Mouse (Mus musculus) adrenal gland, postnatal 25 days (tissue): Measurements from ENCODE around the gene Pp2d1. TPM values are rescaled to one million over a fixed set of nuclear protein-coding genes. Genes with fewer than 3 reads are reported as not detected.
"Not testable (repeated sequence)": the region's sequence is repeated elsewhere in the genome, so short reads cannot be mapped to it uniquely, and the experiment has no call there.

ENCODE experiments used
- DNase-seq: peaks from one replicate; pipeline ENCODE4 v3.0.0; 2021; ENCODE audit warnings: mixed read lengths
- long read RNA-seq: library from polyadenylated mRNA; stranded (forward); transcript quantifications from one replicate; pipeline ENCODE4 v2.0.0, GENCODE M21; 2021
- total RNA-seq: library from RNA; stranded (reverse); gene quantifications from 2 replicates; pipeline ENCODE4 v1.2.3, GENCODE M21; 2021

Pp2d1 gene
- total RNA-seq = not detected in 2 replicates
- long read RNA-seq = 0 reads

DNA sequence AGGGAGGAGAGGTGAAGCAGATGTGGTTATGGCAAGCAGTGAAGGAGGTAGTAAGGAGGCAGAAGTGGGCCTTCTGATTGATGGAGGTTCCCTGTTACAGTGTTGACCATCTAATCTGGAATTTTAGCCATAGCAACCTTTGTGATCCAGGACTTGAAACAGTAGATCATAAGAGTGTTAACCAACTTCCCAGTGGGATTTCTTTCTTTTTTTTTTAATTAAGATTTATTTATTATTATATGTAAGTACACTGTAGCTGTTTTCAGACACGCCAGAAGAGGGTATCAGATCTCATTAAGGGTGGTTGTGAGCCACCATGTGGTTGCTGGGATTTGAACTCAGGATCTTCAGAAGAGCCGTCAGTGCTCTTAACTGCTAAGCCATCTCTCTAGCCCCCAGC, at the start of gene Pp2d1:
Pp2d1 (minus strand) TSS at position 101 of the 400 bp plus-strand sequence.
- DNase-seq = not testable (repeated sequence)

DNA sequence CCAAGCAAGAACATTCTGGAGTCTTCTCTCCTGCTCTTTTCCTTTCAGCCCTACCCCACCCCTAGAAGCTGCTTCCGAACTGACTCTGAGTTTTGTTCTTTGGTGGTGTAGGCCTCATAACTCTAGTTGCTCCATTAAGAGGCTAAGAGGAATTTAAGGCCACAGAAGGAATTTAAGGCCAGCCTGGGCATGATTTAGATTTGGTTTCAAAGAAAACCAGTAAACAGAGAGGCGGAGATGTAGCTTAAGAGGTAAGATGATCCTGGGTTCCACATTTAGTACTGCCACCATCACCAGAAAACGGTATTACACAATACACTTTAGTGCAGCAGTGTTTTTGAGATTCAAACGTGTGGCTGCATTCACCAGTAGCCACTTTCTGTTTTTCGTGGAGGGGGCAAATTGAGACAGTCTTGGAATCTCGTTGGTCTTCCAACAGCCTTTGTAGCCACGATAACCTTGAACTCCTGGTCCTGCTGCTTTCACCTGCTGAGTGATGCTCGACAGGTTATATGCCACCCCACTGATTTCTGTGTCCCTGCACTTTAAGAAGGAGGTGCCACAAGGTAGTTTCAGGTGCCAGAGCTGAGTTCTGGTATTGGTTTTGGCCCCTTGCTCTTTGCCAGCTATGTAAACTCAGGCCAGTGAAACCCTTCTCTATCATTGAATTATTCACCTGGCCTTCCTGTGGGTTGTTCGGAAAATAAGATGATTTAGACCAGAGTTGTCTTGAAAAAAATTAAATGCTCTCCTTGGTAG, 49.0 kb upstream of the Pp2d1 start:
- DNase-seq = no peak

DNA sequence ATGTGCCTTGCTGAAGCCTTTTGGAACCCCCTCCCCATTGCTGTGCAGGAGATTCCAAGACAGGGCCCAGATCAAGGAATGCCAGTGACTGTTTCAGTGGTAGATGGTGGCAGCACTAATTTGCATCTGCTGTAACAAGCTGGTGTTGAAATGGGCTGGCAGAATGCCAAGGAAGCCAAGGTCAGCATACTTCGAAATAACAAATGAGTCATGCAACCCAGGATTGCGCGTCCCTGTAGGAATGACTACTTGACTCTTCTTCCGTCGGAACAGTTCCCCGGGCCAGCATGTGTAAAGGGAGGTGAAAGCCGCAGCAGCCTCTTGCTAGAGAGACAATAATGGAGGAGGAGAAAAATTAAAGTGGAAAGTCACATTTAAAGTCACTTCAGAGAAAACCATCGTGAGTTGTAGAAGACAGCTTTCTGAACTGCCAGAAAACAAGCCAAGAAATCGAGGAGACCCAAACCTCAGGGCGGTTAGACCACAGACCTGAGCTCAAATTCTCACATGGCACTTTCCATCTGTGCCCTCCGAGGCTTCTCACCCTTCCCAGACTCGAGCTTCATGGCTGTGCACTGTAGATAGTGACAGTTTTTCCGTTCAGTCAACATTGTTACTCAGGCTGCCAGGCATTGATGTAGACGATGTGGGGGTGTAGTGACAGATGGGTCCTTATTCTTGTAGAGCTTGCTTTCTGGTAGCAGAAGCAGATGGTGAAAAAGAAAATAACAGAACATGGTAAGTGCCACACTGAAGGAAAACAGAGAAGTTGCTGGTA, 48.0 kb upstream of the Pp2d1 start:
- peak; percentile 93 for DNase-seq

DNA sequence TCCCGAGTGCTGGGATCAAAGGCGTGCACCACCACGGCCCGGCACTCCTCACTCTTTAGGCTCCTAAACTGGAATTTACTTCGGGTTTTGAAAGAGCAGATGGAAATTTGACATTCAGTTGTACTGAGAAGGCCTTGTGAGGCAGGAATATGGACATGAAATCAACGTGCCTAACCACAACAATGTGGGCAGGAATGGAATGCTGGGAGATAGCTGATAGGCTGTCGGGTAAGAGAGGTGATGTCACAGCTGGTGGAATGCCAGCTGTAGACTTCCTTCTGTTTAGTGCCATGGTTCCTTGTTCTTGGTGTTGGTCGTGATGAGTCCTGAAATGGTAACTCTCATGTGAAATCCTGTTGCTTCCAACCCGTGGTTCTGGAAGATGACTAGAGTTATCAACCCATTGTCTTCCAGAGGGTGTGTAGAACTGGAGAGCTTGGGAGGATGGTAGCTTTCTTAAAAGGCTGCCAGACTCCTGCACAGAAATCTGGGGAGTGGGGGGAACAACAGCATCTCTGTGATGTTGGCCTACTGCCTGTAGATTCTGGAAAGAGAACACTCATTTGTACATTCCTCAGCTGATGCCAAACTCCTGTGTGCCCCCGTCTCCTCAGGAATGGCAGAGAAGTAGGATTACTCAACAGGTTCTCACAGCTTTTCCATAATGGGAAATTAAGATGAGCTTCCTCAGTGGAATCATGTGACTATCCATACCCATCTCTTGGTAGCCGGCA, 44.8 kb upstream of the Pp2d1 start:
- no peak for DNase-seq

DNA sequence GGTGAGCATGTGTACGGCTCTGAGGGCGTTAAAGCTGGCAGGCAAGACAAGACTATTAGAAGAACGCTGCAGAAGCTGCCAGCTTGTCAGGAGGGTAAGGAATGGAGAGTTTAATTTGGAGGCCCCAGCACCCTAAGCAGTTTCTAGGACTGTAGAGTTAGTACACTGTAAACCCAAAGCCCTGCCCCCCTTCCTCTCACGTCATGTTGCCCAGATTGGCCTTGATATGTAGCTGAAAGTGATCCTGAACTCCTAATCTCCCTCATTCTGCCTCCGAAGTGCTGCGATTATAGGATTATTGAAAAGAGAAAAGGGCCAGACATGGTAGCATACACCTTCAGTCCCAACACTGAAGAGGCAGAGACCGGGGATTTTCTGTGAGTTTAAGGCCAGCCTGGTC, 43.6 kb upstream of the Pp2d1 start:
- DNase-seq = no peak

DNA sequence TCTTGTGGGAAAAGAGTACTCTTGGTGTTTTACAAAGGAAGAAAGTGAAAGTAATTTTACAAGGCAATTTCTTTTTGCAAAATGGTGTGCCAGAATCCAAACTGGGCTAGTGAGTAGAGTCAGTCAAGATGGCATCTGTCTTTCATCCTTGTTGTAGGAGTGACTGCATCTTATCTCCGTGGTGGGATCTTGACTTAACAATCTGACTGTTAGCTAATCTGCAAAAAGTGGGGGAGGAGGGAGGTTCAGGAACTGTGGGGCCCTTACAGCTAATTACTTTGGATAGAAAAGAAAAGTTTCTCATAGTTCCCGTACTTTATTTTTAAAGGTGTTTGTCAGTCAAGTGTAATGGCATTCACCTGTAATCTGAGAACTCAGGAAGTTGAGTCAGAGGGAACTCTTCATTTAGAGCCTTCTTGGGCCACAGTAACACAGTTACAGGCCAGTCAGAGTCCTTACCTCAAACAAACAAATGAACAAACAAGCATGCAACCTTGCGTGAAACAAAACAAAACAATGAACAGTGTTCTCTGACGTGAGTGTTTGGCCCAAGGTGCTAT, 42.9 kb upstream of the Pp2d1 start:
- no peak for DNase-seq

DNA sequence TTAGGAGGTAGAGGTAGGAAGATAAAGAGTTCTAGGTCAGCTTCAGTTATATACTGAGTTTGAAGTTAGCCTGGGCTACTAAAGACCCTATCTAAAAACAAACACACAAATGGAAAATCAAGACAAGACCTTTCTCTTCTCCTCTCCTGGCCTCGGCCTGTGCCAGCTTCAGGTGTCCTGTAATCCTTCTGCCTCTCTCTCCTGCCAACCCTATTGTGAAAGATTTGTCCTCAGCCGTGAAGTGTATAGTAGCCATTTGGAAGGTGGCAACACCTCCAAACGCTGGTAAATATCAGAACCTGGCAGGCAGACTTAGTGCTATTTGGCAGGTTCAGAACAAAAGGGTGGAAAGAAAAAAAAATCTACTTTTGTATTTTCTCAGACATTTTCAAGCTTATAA, 41.0 kb upstream of the Pp2d1 start:
- DNase-seq = no peak

DNA sequence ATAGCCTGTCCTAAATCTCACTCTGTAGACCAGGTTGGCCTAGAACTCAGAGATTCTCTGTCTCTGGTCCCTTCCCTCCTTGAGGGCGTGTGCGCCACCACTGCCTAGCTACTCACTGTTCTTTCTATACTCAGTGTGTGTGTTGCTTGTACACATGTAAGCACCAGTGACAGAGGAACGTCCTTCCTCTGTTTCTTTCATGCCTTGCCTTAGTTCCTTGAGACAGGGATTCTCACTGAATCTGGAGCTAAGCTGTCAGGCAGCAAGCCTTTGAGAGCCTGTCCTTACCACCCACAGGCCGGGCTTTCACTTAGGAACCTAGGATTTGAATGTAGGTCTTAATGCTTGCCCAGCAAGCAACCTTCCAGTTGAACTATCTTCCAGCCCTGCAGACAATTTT, 40.4 kb upstream of the Pp2d1 start:
- no peak for DNase-seq

DNA sequence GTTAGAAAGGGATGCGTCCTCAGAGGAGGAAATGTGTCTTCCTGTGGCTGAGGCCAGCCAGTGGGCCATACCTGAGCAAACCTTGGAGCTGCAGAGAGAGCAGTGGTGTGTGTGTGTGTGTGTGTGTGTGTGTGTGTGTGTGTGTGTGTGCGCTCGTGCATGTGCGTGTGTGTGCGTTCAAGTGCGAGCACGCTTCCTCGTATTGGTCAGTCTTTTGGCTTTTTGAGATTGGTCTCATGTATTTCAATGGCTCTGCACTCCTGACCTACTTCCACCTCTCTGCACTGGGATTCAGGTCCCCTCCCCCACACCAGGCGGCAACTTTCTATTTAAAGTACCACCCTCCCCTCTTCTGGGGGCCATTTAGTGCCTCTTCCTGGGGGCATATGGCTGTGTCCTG, 39.5 kb upstream of the Pp2d1 start:
- DNase-seq = no peak

DNA sequence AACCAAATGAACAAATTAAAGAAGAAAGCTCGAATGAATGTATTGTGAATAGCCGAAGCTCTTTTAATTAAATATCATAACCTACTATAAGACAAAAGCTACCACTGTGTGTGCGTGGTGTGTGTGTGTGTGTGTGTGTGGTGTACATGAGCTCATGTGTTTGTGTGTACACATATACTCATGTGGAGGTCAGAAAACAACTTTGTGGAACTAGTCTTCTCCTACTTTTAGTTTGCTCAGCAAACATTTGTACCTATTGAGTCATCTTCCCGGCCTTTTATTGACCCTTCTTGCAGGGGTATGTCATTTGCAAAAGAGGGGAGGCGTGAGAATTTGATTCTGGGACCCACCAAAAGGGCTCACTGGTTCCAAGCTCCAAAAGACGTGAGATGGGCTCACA, 39.0 kb upstream of the Pp2d1 start:
- DNase-seq = no peak

DNA sequence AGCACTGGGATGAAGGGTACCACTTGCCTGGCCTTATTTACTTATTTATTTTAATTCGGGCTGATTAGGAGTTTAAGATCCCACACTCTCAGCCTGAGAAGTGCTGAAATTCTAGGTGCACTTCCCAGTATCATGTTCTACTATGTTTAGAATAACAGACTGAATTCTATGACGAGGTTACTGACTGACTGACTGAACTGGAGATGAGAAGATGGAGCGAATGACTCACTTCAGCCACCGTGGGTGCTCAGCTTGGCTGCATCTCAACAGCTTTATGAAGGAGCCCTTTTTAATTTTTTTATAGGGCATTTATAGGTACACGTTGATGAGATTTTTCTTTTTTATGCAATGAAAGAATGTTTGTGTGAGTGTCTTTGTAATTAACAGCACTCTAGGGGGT, 38.5 kb upstream of the Pp2d1 start:
- no peak for DNase-seq

DNA sequence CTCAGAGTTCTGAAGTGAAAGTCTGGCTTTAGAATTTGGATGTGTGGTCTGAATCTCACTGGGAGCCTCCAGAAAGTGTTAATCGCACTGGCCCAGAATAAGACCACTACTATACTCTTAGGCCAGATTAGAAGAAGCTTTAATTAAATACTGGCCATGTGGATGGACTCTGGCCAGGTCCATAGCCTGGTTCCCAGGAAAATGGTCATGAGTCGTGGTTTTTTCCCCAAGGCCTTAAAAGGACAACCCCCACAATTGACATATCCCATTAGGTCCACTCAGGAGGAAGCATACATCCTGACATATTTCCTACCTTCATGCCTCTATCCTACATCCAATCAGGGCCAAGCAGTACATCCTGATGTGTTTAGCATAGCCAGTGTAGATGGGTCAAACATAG, 37.9 kb upstream of the Pp2d1 start:
- no peak for DNase-seq

DNA sequence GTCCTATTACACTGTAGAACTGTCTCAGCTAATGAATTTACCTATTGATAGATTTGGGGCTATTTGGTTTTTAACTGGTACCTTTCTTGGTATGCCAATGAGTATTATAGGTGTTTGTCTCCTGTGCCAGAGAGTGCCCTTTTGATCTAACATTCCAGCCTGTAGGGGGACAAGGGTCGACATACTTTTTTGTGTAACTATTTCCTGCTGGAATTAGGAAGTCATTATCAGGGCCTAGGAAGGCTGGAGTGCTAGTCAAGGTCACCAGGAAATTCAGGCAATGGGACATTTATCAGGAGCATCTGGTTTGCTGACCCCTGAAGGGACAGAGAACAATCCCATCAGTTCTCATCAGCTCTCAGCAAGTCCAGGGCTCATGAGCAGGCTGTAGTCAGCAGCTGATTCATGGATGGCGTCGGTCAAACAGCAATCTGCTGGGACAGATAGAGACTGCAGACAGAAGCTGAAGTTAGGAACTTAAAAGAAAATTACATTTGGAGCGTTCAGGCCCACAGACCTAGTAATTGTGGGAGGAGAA, 33.8 kb upstream of the Pp2d1 start:
- DNase-seq = no peak

DNA sequence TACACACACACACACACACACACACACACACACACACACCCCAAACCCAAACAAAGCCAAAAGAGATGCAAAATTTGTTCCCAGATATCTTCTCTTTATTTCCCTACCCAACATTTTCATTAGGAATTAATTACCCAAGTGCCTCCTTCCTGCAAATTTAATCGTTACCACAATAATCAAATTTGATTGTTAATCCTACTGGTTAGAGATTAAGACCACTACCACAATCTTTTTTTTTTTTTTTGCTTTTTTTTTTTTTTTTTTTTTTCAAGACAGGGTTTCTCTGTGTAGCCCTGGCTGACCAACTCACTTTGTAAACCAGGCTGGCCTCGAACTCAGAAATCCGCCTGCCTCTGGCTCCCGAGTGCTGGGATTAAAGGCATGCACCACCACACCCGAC, 31.7 kb upstream of the Pp2d1 start:
- not testable (repeated sequence) for DNase-seq

DNA sequence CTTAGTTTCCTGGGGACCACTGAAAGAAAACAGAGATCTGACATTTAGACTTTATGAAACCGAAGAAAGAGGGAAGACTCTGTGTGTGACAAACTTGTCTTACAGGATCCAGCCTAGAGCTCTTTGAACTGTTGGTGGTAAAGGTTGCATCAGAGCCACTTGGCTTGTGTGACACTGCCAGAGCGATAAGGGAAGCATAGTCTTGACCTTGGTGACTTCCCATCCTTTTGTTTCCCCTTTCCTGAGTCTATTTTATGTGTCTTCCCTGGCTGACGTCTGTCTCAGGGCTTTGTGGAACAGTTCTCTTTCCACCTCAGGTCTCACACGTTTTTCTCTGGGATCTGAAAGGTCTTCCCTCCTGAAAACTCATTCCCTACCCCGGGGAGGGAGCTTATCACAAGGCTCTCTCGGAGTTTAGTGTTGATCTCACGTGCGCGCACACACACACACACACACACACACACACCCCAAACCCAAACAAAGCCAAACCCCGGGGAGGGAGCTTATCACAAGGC, 31.2 kb upstream of the Pp2d1 start:
- DNase-seq = no peak

DNA sequence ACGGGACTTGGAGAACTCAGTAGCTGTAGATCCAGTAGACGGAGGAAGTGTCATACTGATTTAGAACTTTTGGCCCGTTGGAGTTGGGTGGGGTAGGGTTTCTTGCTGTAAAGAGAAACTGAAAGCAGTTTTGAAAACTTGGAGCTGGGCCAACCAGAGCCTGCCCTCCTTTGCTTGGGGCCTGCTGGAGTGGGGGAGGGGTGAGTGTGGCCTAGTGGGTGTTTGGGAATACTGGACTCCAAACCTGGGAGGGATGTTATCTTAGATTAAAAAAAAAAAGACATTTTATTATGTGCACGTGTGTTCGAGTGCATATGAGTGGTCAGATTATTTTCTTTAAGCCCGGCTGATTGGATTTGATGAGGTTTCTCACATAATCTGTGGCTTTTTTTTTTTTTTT, 30.6 kb upstream of the Pp2d1 start:
- DNase-seq = peak; percentile 66

DNA sequence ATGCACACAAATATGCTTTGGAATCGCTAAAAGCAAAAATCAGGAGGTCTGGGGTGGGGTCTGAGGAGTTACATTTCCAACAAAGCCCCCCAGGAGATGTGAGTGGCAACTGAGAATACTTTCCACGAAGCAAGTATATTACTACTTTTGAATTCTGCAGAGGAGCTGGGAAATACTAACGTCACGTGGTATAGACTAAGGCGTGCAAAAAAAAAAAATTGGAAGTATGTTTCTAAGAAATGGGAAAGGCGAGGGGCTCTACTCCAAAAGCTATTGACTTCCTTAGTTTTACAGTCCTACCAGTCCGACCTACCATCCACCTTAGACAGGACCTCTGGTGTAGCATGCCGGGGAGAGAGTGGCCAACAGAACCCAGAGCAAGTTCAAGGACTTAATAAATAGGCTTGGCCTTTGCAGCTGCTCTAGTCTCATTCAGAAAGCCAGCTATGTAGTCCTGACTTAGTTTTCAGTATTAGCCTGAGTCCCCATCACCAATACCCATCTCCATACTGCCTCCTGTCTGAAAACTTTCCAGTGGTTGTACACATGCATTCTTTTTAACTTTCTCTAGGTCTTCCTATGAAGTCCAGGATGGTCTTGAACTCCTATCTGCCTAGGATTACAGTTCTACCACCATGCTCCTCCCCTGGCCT, 29.6 kb upstream of the Pp2d1 start:
- no peak for DNase-seq

DNA sequence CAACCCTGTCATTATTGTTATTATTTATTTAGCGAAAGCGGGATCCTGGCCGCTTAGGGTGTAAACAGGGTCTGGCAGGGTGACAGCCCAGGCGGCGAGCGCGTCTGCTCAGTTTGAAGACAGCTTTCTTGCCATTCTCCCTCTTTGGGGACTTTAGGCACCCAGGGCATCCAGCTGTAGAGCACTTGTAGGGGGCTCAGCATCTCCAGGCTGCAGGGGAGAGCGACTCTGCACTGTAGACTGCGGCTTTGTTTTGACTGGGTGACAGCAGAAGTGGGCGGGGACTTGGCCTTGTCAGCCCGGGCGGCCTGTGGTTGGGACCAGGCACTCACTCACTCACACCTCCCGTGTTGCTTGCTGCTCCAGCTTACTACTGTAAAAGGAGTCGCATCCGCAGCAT, 28.9 kb upstream of the Pp2d1 start:
- DNase-seq = peak; percentile 81

DNA sequence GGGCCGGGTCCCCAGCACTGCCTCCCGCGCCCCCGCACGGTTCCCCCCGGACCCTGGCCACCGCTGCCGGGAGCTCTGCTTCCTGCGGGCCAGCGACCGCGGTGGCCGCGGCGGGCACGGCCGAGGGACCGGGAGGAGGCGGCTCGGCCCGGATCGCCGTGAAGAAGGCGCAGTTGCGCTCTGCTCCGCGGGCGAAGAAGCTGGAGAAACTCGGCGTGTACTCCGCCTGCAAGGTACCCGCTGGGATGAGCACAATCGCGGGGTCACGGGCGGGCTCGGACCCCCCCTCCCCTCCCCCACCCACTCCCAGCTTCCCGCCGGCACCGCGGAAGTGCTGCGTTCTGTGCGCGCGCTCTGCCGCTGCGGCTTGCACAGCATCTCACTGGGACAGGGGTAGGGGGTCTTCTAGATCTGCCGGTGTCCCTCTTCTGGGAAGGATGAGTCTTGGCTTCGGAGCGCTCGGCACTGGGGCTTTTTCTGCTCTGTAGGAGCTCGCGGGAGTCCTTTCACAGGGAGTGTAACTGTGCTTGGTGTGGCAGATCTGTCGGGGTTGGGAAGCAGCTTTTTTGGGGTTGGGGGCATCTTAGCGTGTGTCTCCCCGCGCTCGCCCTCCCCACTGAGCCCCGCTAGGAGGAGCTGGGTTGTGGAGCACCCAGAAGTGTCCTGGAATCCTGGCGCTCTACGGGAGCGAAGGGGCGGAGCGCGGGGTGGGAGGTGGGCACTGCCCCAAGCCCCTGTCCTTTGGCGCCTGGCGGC, 28.3 kb upstream of the Pp2d1 start:
- DNase-seq = peak; percentile 59

DNA sequence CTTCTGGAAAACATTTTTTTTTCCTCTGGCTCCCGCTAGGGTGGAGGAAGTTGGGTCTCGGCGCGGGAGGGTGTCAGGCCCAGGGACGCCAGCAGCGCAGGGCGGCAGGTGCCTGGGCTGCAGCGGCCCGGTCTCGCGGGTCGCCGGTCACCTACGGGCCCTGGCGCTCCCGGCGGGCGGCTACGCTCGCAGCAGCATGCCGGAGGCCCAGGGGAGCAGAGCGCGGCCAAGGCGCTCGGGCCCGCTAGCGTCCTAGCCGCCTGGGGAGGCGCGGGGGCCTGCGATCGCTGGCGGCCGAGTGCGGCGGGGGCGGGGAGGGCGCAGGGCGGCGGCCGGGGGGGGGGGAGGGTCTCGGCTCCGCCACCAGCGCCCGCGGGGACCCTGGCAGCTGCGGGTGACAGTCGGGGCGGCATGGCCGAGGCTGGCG, 27.7 kb upstream of the Pp2d1 start:
- peak; percentile 68 for DNase-seq
